Mouse (Mus musculus) ES-Bruce4 (cell line): ENCODE measurements around the gene Gm44965.

Experiments used
- CTCF ChIP-seq: IDR thresholded peaks from one replicate; pipeline ENCODE4 v1.8.1; 2011; ENCODE audit warnings: low read depth, low read length
- POLR2A ChIP-seq: IDR thresholded peaks from one replicate; pipeline ENCODE4 v1.8.1; 2011; ENCODE audit warnings: low read length; ENCODE audit not compliant: insufficient read depth

DNA sequence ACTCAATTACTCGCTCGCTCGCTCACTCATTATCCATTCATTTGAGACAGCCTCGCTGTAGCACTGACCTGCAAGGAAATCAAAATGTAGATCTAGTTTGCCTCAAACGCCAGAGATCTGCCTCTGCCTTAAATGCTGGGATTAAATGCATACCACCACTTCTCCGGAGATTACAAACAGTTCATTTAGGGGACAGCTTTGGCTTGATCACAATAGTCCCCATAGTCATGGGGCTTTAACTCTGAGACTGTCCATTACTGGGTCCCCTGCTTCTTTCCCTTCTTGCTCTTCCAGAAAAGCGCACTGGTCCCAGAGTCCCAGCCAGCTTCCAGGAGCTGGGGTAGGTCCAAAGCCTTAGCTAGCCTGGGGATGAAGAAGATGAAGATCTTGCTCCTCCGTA, 32.7 kb downstream of the Gm44965 start, which contains the start of gene AI854703:
- no peak for TF ChIP-seq CTCF
- no peak for TF ChIP-seq POLR2A
